Mouse (Mus musculus) adrenal gland, adult 2 months (tissue): ENCODE measurements around the gene Fam178b. TPM values are rescaled to one million over a fixed set of nuclear protein-coding genes. Genes with fewer than 3 reads are reported as not detected.
"Not testable (repeated sequence)": the region's sequence is repeated elsewhere in the genome, so short reads cannot be mapped to it uniquely, and the experiment has no call there.

Experiments
- DNase-seq: peaks from one replicate; pipeline ENCODE4 v3.0.0; 2021
- polyA plus RNA-seq: library from polyadenylated mRNA; depleted of rRNA; stranded (reverse); fragments of >200 nt; gene quantifications from 2 replicates; pipeline ENCODE4 v1.2.3, GENCODE M21; 2012
- total RNA-seq, 2 experiments: library from RNA; stranded (reverse); gene quantifications; 2 replicates each; pipeline ENCODE4 v1.2.3; 2021

Fam178b gene
- total and polyA plus RNA-seq, 3 experiments, result 0.14 to 0.79 (median 0.52) TPM

GRCm38 (mm10) chr1:36546888-36547471, 136.0 kb downstream of the Fam178b start, which contains the start of gene Ankrd39:
Gene Ankrd39, minus strand, starts transcription at chr1:36547445.
- DNase-seq, result peak; percentile 98

- DNase-seq, result peak; percentile 43
Observed at GRCm38 (mm10) chr1:36545845-36546600, 137.0 kb downstream of the Fam178b start.

GRCm38 (mm10) chr1:36545382-36545781, 137.6 kb downstream of the Fam178b start:
- DNase-seq, result no peak

- DNase-seq, result no peak
Observed at GRCm38 (mm10) chr1:36542925-36543324, 140.1 kb downstream of the Fam178b start.

GRCm38 (mm10) chr1:36541844-36542243, 141.1 kb downstream of the Fam178b start:
- DNase-seq, result peak; percentile 28

- no peak for DNase-seq
Observed at GRCm38 (mm10) chr1:36540807-36541206, 142.2 kb downstream of the Fam178b start.

- peak; percentile 9 for DNase-seq
Observed at GRCm38 (mm10) chr1:36540132-36540531, 142.9 kb downstream of the Fam178b start.

GRCm38 (mm10) chr1:36539186-36539585, 143.8 kb downstream of the Fam178b start, which contains the start of gene Gm42417:
Gene Gm42417, minus strand, starts transcription at chr1:36539429.
- peak; percentile 96 for DNase-seq

- DNase-seq, result no peak
Observed at GRCm38 (mm10) chr1:36538727-36539126, 144.3 kb downstream of the Fam178b start.

GRCm38 (mm10) chr1:36536783-36537182, 146.2 kb downstream of the Fam178b start, which contains the start of gene Ankrd23:
Gene Ankrd23, minus strand, starts transcription at chr1:36536883.
- not testable (repeated sequence) for DNase-seq

GRCm38 (mm10) chr1:36536397-36536728, 146.6 kb downstream of the Fam178b start:
- no peak for DNase-seq

- DNase-seq, result peak; percentile 68
Observed at GRCm38 (mm10) chr1:36535477-36536396, 147.2 kb downstream of the Fam178b start.

GRCm38 (mm10) chr1:36534595-36535058, 148.4 kb downstream of the Fam178b start:
- peak; percentile 10 for DNase-seq

GRCm38 (mm10) chr1:36533546-36533945, 149.4 kb downstream of the Fam178b start:
- DNase-seq, result no peak

- DNase-seq, result no peak
Observed at GRCm38 (mm10) chr1:36531461-36531860, 151.5 kb downstream of the Fam178b start.

GRCm38 (mm10) chr1:36530962-36531361, 152.0 kb downstream of the Fam178b start:
- DNase-seq, result no peak

- no peak for DNase-seq
Observed at GRCm38 (mm10) chr1:36530485-36530884, 152.5 kb downstream of the Fam178b start.

GRCm38 (mm10) chr1:36529875-36530274, 153.1 kb downstream of the Fam178b start:
- DNase-seq, result no peak

- no peak for DNase-seq
Observed at GRCm38 (mm10) chr1:36529274-36529673, 153.7 kb downstream of the Fam178b start.

GRCm38 (mm10) chr1:36528351-36528750, 154.6 kb downstream of the Fam178b start:
- no peak for DNase-seq

GRCm38 (mm10) chr1:36526903-36527302, 156.1 kb downstream of the Fam178b start:
- DNase-seq, result no peak

GRCm38 (mm10) chr1:36525774-36526173, 157.2 kb downstream of the Fam178b start:
- no peak for DNase-seq
